Mouse (Mus musculus) kidney, adult 2 months (tissue): ENCODE data around the gene Tmem109. TPM values are rescaled to one million over a fixed set of nuclear protein-coding genes. Genes with fewer than 3 reads are reported as not detected.

Experiments used
- DNase-seq: peaks from one replicate; pipeline ENCODE4 v3.0.0; 2021
- H3K27ac ChIP-seq: fragments of 200-500 bp; 2 replicates; pipeline ENCODE4 v1.5.1; 2012; ENCODE audit warnings: low read depth, low read length, control low read depth, inconsistent platforms; ENCODE audit not compliant: insufficient read depth
- H3K27me3 ChIP-seq: fragments of 200-500 bp; replicated peaks from 2 replicates; pipeline ENCODE4 v1.6.1; 2012; ENCODE audit warnings: mild to moderate bottlenecking, moderate library complexity, low read length, inconsistent platforms; ENCODE audit not compliant: control insufficient read depth, insufficient read depth
- H3K36me3 ChIP-seq: fragments of 200-500 bp; 2 replicates; pipeline ENCODE4 v1.6.1; 2012; ENCODE audit warnings: mild to moderate bottlenecking, moderate library complexity, low read length, inconsistent platforms; ENCODE audit not compliant: control insufficient read depth, insufficient read depth
- H3K4me1 ChIP-seq: fragments of 200-500 bp; 2 replicates; pipeline ENCODE4 v1.6.1; 2011; ENCODE audit warnings: low read length; ENCODE audit not compliant: control insufficient read depth, insufficient read depth
- H3K4me3 ChIP-seq: fragments of 200-500 bp; 2 replicates; pipeline ENCODE4 v1.5.1; 2011; ENCODE audit warnings: mild to moderate bottlenecking, low read depth, low read length, control low read depth; ENCODE audit not compliant: insufficient read depth
- CTCF ChIP-seq: fragments of 200-500 bp; conservative IDR thresholded peaks from 2 replicates; pipeline ENCODE4 v1.5.1; 2011; ENCODE audit warnings: low read depth, mild to moderate bottlenecking, control low read depth, low read length, moderate library complexity, mixed read lengths; ENCODE audit not compliant: insufficient read depth, insufficient read length
- POLR2A ChIP-seq: fragments of 200-500 bp; IDR thresholded peaks from one replicate; pipeline ENCODE4 v1.6.1; 2011; ENCODE audit warnings: low read depth, low read length, control low read depth
- WGBS: fragments of 180-500 bp; shearing (Covaris S2); methylation state at CpG from one replicate; pipeline ENCODE4 v1.1.7; 2018; 5-methylcytosine and 5-hydroxymethylcytosine counted together
- polyA plus RNA-seq: library from polyadenylated mRNA; depleted of rRNA; stranded (reverse); fragments of >200 nt; gene quantifications from 2 replicates; pipeline ENCODE4 v1.2.3, GENCODE M21; 2012

Gene Tmem109
- polyA plus RNA-seq, 1 experiment: 101 TPM

GRCm38 (mm10) chr19:10904927-10905727 lies 23.3 kb upstream of the Tmem109 start:
- Histone ChIP-seq H3K4me1 (peaks cover 13% of the 10 kb centered on the region; the same call in 1 of the 2 replicates), H3K27me3 (no peaks in the 10 kb centered on the region), H3K36me3 (peaks cover 4% of the 10 kb centered on the region; the same call in 1 of the 2 replicates), H3K27ac (peak overlapping the region; percentile 75), H3K4me3 (no peak overlapping the region)
- peak; percentile 85 for DNase-seq
- WGBS: 27% methylated on average over 7 of the region's 7 CpGs
- TF ChIP-seq CTCF (no peak), POLR2A (no peak)

- DNase-seq: peak; percentile 9
- H3K27me3 ChIP-seq: no peaks in the 10 kb centered on the region
- H3K36me3 ChIP-seq: peaks cover 4% of the 10 kb centered on the region; the same call in 1 of the 2 replicates
- H3K4me1 ChIP-seq: peaks cover 13% of the 10 kb centered on the region; the same call in 1 of the 2 replicates
- no peak for TF ChIP-seq POLR2A
- no peak for TF ChIP-seq CTCF
- no peak overlapping the region for H3K4me3 ChIP-seq
- H3K27ac ChIP-seq: peak overlapping the region; percentile 30; the same call in 1 of the 2 replicates
- whole genome bisulfite sequencing: 68% methylated on average over 5 of the region's 5 CpGs
Observed at GRCm38 (mm10) chr19:10904512-10904911, 22.7 kb upstream of the Tmem109 start.

- no peaks in the 10 kb centered on the region for H3K27me3 ChIP-seq
- 94% methylated on average over 5 of the region's 5 CpGs for WGBS
Observed at GRCm38 (mm10) chr19:10901046-10901445, 19.2 kb upstream of the Tmem109 start.

GRCm38 (mm10) chr19:10900315-10900714 lies 18.5 kb upstream of the Tmem109 start:
- no peak overlapping the region for H3K27ac ChIP-seq
- no peak for TF ChIP-seq POLR2A
- TF ChIP-seq CTCF: no peak
- H3K4me3 ChIP-seq: no peak overlapping the region
- DNase-seq: no peak
- 76% methylated on average over 6 of the region's 6 CpGs for WGBS
- H3K36me3 ChIP-seq: peaks cover 4% of the 10 kb centered on the region; the same call in 1 of the 2 replicates
- H3K27me3 ChIP-seq: no peaks in the 10 kb centered on the region
- H3K4me1 ChIP-seq: peaks cover 11% of the 10 kb centered on the region; the same call in 1 of the 2 replicates

More at GRCm38 (mm10) chr19:10901046-10901445, 19.2 kb upstream of the Tmem109 start:
- no peak for DNase-seq
- Histone ChIP-seq H3K4me3 (no peak overlapping the region), H3K36me3 (peaks cover 4% of the 10 kb centered on the region; the same call in 1 of the 2 replicates), H3K4me1 (peaks cover 16% of the 10 kb centered on the region; the same call in 1 of the 2 replicates), H3K27ac (no peak overlapping the region)
- TF ChIP-seq POLR2A: no peak
- TF ChIP-seq CTCF: no peak

- TF ChIP-seq CTCF (no peak), POLR2A (no peak)
- no peak for DNase-seq
- H3K4me3 ChIP-seq: no peak overlapping the region
- H3K36me3 ChIP-seq: peaks cover 3% of the 10 kb centered on the region; the same call in 1 of the 2 replicates
- peaks cover 4% of the 10 kb centered on the region; the same call in 1 of the 2 replicates for H3K4me1 ChIP-seq
- H3K27me3 ChIP-seq: no peaks in the 10 kb centered on the region
- no peak overlapping the region for H3K27ac ChIP-seq
- WGBS: 71% methylated on average over 8 of the region's 8 CpGs
Observed at GRCm38 (mm10) chr19:10897491-10897890, 15.7 kb upstream of the Tmem109 start.

GRCm38 (mm10) chr19:10896849-10897248 lies 15.0 kb upstream of the Tmem109 start:
- TF ChIP-seq POLR2A: no peak
- no peak for TF ChIP-seq CTCF
- Histone ChIP-seq H3K36me3 (no peaks in the 10 kb centered on the region), H3K27ac (no peak overlapping the region), H3K4me3 (no peak overlapping the region), H3K27me3 (no peaks in the 10 kb centered on the region), H3K4me1 (peaks cover 4% of the 10 kb centered on the region; the same call in 1 of the 2 replicates)
- no peak for DNase-seq
- WGBS: 52% methylated on average over 7 of the region's 7 CpGs

GRCm38 (mm10) chr19:10895708-10896107 lies 13.9 kb upstream of the Tmem109 start:
- no peak for TF ChIP-seq CTCF
- no peak for TF ChIP-seq POLR2A
- Histone ChIP-seq H3K4me3 (peak overlapping the region; percentile 89), H3K36me3 (no peaks in the 10 kb centered on the region), H3K4me1 (peaks cover 4% of the 10 kb centered on the region; the same call in 1 of the 2 replicates), H3K27me3 (no peaks in the 10 kb centered on the region), H3K27ac (peak overlapping the region; percentile 72)
- DNase-seq: no peak
- under 1% methylated on average over 16 of the region's 16 CpGs for WGBS
